Mouse (Mus musculus) cerebellum, adult 9-10 months (tissue): ENCODE results near the gene Vmn1r233.

Experiments
- DNase-seq: peaks from one replicate; pipeline ENCODE4 v3.0.0; 2022

The Vmn1r233 gene

DNA sequence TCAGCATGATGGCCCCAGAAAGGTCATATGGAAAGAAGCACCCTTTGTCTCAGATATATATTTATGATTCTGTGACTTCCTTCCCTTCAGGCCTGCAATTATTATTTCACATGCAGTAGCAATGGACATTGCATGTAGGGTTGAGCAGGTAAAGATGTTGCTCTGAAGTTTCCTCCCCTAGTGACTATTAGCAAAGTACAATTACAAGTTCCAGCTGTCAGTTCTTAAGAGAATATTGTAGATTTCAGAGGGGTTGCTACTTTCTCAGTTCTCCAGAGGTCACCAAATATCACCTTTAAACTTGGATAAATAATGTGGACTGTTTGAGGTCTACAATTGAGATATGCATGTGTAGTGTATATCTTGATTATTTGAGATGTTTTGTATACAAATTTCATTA lies at the start of gene Vmn1r233:
Gene Vmn1r233, minus strand, starts transcription at position 101 of the 400 bp plus-strand sequence.
- no peak for DNase-seq

DNA sequence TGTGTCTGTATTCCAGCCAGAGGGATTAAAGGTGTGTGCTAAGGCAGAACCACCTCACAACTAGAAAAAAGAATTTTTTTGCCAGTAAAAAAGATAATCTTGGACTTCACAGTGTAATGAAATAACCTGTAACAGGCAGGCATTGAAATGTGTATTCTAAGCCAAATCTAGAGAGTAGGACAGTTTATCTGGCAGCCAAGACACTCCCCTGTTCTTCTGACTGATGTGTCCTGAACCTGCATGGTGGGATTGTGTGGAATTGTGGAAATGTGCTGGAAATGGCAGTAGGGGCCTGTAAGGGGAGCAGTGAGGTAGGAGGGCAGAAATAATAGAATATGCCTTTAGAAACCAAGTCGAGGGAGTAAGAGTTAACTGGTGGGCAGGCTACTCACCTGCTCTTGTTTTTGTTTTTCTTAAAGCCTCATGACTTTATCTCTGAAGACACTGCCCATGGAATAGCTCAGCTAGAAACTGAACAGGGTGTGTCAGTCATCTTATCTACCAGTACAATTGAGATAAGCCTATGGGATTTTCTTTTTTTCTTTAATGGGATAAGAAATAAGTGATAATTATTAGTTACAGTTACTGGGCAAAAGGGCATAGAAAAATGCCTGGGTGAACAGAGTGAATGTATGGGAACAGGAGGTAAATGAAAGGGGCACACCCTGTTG lies 22.3 kb upstream of the Vmn1r233 start:
- DNase-seq = no peak

DNA sequence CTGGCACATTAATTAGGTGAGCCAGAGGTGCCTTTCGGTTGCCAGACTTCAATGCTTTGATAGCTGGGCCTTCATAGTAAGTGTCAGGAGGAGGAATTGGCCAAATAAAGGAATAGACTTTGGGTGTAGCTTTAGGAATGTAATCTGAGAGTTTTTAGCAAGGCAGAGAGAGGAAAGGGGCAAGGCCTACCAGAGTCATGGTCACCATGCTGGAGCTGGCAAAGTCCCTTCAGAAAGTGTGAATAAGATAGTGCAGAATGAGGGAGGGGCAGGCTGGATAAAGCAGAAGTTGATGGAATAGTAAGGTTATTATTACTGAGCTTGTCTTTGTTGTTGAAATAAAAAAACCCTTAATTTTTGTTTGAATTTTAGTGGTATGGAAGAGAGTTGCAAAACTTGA lies 13.5 kb upstream of the Vmn1r233 start:
- DNase-seq = no peak

DNA sequence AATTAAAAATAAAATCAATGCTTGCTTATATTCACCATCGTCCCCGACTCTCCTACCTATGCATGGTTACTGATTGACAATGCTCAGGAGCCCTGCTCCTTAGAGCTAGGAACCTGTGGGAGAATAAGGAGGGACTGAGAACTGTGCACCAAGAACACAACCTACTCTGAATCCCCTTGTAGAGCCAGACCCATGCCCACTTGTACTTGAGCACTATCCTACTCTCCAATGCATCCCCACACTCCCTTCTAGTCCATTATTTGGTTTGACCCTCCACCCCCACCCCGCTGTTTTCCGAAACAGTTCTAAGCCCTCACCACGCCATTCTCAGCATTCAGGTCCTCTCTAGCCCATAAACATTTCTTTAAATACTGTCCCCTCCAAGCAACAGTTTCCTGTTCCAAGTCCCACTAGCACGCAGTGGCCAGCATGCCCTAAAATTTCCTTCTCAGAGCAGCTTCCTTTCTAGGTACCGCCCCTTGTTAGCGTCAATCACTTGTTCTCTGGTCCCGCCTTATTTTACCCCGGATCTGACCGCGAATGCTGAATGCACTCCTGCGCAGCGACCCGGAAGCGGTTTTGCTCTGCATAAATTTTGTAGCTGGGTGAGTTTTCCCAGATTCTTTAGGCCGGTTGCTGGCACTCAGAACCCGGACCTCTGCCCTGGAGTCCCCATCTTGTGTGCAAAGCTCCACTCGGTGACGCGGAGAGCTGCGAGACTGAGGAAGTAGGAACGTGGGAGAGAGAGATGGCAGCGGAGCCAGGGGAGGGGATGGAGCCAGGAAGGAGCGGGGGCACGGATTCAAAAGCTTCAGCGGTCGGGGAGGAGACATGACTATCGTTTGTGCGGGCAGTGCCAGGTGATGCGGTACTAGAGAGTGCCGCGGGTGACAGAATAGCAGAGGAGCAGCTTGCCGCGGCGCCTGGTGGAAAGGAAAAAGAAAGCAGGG lies 12.4 kb upstream of the Vmn1r233 start, which contains the start of gene Zfp160:
Gene Zfp160, plus strand, starts transcription at position 522 of the 950 bp plus-strand sequence.
- DNase-seq = peak; percentile 89

DNA sequence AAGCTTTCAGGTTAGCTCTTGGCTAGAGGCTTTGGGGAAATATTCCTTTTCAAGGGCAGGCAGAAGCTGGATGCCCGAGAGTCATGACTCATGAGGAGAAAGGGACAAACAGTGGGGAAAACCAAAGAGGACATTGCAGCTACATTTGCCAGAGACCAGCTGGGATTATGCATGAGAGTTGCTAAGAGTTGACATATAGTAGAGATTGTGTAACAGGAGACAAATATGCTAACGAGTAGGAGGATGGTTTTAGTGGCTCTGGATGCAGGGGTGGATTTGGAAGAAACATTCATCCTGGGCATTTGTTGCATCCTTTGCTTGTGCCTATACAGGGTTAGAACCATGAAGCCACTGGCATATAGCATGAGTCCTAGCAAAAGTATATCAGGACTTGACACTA lies 2.5 kb downstream of the Vmn1r233 start:
- DNase-seq = no peak

DNA sequence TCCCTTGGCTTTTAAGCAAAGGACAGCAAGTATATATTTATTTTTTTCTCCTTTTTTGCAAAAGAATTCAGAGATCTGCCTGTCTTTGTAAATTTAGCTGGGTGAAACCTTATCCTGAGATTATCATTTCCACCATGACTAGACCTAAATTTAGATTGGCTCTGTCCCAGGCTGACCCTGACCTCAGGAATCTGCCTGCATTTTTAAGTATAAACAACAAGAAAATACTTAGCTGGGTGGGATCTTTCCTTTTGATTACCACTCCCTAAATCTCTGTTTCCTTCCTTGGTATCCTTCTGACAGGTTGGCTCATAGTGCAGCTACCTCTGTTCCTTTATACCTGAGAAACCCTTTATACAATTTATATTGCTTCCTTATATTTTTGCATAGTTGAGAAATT lies 29.6 kb downstream of the Vmn1r233 start:
- DNase-seq = no peak

DNA sequence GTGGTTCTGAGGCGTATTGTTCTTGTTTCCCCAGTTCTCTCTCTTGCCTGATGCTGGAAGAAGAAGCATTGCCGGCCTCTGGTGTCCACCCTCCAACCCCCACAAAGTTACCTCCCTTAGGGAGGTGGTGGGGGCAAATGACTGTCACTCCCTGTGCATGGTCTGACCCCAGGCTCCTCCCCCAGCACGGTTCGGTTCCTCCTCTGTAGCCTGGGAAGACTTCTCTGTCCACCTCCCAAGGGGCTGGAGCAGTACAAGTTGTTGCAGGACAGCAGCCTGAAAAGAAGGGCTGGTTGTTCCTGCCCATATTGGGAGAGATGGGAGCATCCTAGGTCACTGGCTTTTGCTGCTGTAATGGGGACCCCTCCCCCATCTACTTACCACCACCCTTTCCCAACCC lies 30.8 kb downstream of the Vmn1r233 start:
- no peak for DNase-seq

DNA sequence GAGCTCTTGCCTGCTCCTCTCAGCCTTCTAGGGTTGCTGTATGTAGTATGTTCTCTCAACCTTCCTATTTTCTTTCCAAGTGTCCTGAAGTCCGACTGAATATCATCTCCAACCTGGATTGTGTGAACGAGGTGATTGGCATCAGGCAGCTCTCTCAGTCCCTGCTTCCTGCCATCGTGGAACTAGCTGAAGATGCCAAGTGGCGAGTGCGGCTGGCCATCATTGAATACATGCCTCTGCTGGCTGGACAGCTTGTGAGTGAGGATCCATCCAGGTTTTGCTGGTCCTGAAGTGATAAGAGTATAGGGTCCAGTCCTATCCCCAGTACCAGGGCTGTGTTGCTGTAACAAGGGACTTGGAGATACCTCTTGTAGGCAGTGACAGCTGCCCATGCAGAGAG lies 35.9 kb downstream of the Vmn1r233 start:
- DNase-seq = no peak

DNA sequence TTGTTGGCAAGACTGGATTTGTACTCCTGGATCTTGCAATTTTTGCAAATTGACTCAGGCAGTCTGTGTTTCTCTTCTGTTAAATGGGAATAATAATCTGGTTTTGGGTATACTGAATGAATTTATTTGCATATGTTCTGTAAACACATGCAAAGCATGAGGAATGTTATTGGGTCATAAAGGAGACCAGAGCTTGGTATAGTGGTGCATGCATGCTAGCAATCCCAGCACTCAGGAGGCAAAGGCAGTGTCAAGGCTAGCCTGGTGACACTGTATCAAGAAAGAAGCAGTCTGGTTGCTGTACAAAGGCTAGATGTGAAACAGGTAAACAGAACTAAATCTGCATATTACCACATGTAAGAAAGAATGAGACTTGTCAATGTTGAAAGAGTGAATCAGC lies 49.6 kb downstream of the Vmn1r233 start:
- no peak for DNase-seq

DNA sequence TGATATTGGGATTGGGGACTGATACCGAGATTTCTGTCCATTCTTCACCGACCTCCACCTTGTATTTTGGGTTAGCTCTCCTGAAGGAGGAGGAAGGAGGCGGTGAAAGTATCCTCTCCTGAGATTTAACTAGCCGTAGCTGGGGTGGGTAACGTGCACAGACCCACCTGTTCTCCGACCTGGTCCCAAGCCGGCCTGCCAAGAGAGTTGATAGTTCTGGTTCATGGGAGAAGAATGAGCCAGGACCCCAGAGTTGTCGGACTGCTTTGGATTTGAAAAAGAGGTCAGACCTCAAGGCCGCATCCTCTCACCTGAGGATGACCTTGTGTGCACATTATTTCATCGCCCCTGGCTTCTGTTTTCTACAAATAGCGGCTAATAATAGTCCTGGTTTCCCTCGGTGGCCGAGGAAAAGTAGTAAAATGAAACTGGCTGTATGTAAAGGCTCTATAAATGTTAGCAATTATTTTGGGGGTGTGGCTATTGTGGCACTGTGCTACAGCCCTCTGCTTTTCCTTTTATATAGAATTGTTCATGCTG lies 50.2 kb downstream of the Vmn1r233 start:
- DNase-seq = no peak

DNA sequence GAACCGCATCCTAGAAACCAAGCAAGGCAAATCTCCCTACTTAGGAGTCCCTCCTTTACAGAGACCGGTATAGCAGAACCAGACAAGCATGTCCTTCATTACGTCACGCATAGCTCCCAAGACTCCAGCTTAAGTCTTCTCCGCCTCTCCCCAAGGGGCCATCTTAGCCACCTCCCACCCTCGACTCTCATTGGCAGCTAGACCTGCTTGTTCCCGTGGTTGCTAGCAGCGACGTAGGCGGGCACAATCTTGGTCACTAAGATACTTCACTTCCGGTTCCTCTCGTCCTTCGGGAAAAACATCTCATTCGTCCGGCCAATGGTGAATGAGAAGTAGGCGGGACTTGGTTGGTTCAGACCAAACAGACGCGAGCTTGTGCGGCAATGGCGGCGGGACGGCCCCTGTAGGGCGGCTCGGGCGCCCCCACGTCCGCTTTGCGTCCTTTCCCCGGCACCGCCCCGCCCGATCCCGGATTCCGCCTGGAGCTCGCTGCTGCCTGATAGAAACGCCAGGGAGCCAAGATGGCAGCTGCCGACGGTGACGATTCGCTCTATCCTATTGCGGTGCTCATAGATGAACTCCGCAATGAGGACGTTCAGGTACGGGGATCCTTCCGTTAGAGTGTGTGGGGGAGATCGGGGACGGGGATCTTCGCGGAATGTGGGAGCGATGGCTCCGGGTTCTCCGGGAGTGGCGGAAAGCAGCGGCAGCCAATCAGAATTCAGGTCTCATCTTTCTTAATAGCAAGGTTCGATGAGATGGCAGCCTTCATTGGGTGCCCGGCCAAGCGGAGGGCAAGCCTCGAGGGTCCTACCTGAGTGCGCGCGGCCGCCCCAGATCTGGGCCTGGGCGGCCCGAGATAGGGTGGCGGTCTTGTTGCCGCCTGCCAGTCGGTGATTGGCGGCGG lies 51.0 kb downstream of the Vmn1r233 start, which contains the start of gene Ppp2r1a:
Gene Ppp2r1a, plus strand, starts transcription at position 327 of the 907 bp plus-strand sequence.
- DNase-seq = peak; percentile 100

DNA sequence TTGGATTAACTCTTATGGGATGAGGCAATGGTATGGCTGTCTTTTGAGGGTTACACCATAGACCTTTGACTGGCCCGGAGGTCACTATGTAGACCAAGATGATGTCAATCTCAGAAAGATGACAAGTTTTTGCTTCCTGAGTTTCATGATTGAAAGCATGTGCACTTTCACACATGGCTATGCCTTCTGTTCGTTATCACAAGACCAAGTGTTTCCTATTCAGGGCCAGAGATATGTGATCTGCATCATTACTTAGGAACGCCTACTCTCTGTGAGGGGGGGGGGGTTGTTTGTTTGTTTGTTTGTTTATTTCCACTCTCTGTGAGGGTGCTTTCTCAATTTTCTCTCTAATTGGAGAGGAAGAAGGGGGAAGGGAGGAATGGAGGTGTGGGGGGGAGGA lies 52.0 kb downstream of the Vmn1r233 start:
- no peak for DNase-seq
